Mouse (Mus musculus) lung, postnatal 4 days (tissue): ENCODE measurements at regions not wholly inside any gene's neighbourhood (a gene's known extent, or its start where the extent isn't known, plus 50 kb on each side); places are given as distances from the start of the nearest gene placed in this dataset.

Experiments
- DNase-seq, 2 experiments: peaks; one replicate each; pipeline ENCODE4 v3.0.0; 2021

GRCm38 (mm10) chr8:42614077-42614476, 527.2 kb downstream of the Triml1 start:
- peak in 1 of 2 experiments; percentile 23 for DNase-seq

DNA sequence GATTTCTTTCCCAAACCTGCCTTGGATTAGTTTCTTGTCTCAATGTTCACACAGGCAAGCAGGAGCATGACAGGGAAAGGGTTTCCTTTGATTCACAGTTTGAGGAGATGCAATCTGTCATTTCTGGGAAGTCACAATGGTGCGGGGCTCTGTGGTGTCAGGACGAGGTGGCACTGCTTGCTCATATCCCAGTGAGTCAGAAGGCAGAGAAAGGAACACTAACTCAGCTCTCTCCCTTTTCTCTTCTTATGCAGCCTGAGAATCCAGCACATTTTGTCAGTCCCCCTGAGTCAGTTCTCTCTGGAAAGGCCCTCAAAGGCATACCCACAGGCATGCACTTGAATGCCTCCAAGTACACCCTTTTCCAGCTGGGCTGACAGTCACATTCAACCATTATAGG, 544.6 kb downstream of the Triml1 start:
- no peak for DNase-seq
